Mouse (Mus musculus): ENCODE results near the gene Mrps25. TPM values are rescaled to one million over a fixed set of nuclear protein-coding genes. Genes with fewer than 3 reads are reported as not detected.

Mrps25 gene
- polyA plus RNA-seq, 1 experiment, result 58.8 TPM

DNA sequence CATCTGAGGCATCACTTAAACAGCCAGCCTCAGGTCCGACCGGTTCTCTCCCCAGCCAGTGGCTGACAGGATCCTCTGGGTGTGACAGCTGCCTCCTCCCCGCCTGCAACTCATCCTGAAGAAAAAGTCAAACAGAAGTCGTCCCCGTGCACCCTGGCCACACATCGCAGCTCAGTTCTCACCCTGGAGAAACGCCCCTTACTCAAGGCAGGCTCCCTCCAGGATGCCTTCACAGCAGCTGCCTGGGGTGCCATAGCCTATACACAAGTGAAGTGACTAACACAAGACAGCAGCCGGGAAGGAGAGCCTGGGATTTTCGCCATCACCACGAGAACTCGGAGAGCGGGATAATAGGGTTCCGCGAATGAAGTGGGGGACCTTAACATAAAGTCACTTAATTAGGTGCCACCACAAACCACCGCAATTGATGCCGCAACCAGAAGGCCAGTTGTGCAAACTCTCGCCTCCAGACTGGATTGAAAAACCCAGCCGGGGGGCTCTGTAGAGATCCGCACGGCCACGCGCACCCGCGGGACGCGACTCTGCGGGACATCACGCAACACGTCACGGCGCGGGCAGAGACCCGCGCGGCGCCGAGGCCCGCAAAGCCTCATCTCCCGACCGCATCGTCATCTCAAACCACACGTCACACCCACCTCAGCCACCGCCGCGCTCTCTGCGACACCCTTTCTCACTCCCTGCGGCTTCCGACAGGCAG is 30.4 kb upstream of the Mrps25 start:
- peak overlapping the region; percentile 87 for H3K27ac ChIP-seq (ENCODE audit: insufficient read depth, low read length)
- TF ChIP-seq POLR2A (IDR thresholded peaks at IDR 0.05; ENCODE audit: extremely low read depth, insufficient read depth, low read length) (no peak; the same call in 1 of the 2 replicates), CTCF (IDR thresholded peaks at IDR 0.05; ENCODE audit: extremely low read depth, insufficient read depth, low read length) (no peak)
- H3K4me3 ChIP-seq (ENCODE audit: insufficient read depth, low read length), result peak overlapping the region; percentile 93
- H3K4me1 ChIP-seq (ENCODE audit: control insufficient read depth, insufficient read depth, low read length), result no peaks in the 10 kb centered on the region; the same call in 1 of the 2 replicates

- H3K27ac ChIP-seq (ENCODE audit: insufficient read depth, low read length), result no peak overlapping the region
- no peak overlapping the region for H3K4me3 ChIP-seq (ENCODE audit: insufficient read depth, low read length)
- no peak for TF ChIP-seq POLR2A (IDR thresholded peaks at IDR 0.05; ENCODE audit: extremely low read depth, insufficient read depth, low read length)
- no peak for TF ChIP-seq CTCF (IDR thresholded peaks at IDR 0.05; ENCODE audit: extremely low read depth, insufficient read depth, low read length)
- no peaks in the 10 kb centered on the region for H3K4me1 ChIP-seq (ENCODE audit: control insufficient read depth, insufficient read depth, low read length)
Observed at GRCm38 (mm10) chr6:92199414-92199813, 15.6 kb upstream of the Mrps25 start.

GRCm38 (mm10) chr6:92184178-92184577 is 345 bp upstream of the Mrps25 start:
- Histone ChIP-seq H3K4me3 (ENCODE audit: insufficient read depth, low read length) (peak overlapping the region; percentile 86), H3K4me1 (ENCODE audit: control insufficient read depth, insufficient read depth, low read length) (peaks cover 3% of the 10 kb centered on the region; the same call in 1 of the 2 replicates), H3K27ac (ENCODE audit: insufficient read depth, low read length) (no peak overlapping the region)
- 0 out of 2 replicates have a peak, but pooled peaks have one; percentile 6 for TF ChIP-seq CTCF (IDR thresholded peaks at IDR 0.05; ENCODE audit: extremely low read depth, insufficient read depth, low read length)
- no peak for TF ChIP-seq POLR2A (IDR thresholded peaks at IDR 0.05; ENCODE audit: extremely low read depth, insufficient read depth, low read length)

GRCm38 (mm10) chr6:92176450-92176849 is 7.4 kb downstream of the Mrps25 start:
- TF ChIP-seq CTCF (IDR thresholded peaks at IDR 0.05; ENCODE audit: extremely low read depth, insufficient read depth, low read length) (no peak), POLR2A (IDR thresholded peaks at IDR 0.05; ENCODE audit: extremely low read depth, insufficient read depth, low read length) (no peak)

GRCm38 (mm10) chr6:92162724-92163123 is 21.1 kb downstream of the Mrps25 start:
- TF ChIP-seq CTCF (IDR thresholded peaks at IDR 0.05; ENCODE audit: extremely low read depth, insufficient read depth, low read length) (no peak), POLR2A (IDR thresholded peaks at IDR 0.05; ENCODE audit: extremely low read depth, insufficient read depth, low read length) (no peak)
- H3K4me3 ChIP-seq (ENCODE audit: insufficient read depth, low read length), result no peak overlapping the region
- peaks cover 1% of the 10 kb centered on the region; the same call in 1 of the 2 replicates for H3K4me1 ChIP-seq (ENCODE audit: control insufficient read depth, insufficient read depth, low read length)
- H3K27ac ChIP-seq (ENCODE audit: insufficient read depth, low read length), result no peak overlapping the region

More at GRCm38 (mm10) chr6:92176450-92176849, 7.4 kb downstream of the Mrps25 start:
- Histone ChIP-seq H3K4me3 (ENCODE audit: insufficient read depth, low read length) (no peak overlapping the region), H3K27ac (ENCODE audit: insufficient read depth, low read length) (no peak overlapping the region), H3K4me1 (ENCODE audit: control insufficient read depth, insufficient read depth, low read length) (no peaks in the 10 kb centered on the region)

DNA sequence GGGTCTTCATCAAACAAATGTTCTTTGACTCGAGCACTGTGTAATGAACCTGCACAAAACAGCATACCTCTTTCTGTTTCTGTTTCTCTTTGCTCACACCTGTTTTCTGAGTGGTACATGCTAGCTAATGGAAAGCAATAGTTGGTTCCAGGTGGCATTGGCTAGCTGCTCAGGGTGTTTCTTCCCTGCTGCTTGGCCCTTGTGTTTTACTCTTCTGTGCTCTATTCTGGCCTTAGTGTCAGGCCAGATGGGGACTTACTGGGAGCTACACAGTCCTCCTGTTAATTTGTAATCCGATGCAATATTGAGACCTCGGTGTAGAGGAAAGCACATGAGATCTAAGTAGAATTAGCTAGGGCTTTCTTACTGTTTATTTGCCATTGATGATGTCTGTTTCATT is 25.0 kb downstream of the Mrps25 start:
- TF ChIP-seq POLR2A (IDR thresholded peaks at IDR 0.05; ENCODE audit: extremely low read depth, insufficient read depth, low read length), result no peak
- TF ChIP-seq CTCF (IDR thresholded peaks at IDR 0.05; ENCODE audit: extremely low read depth, insufficient read depth, low read length), result no peak
- no peak overlapping the region for H3K27ac ChIP-seq (ENCODE audit: insufficient read depth, low read length)
- no peak overlapping the region for H3K4me3 ChIP-seq (ENCODE audit: insufficient read depth, low read length)
- H3K4me1 ChIP-seq (ENCODE audit: control insufficient read depth, insufficient read depth, low read length), result no peaks in the 10 kb centered on the region

GRCm38 (mm10) chr6:92153774-92154173 is 30.1 kb downstream of the Mrps25 start:
- TF ChIP-seq CTCF (IDR thresholded peaks at IDR 0.05; ENCODE audit: extremely low read depth, insufficient read depth, low read length), result no peak
- Histone ChIP-seq H3K27ac (ENCODE audit: insufficient read depth, low read length) (no peak overlapping the region), H3K4me1 (ENCODE audit: control insufficient read depth, insufficient read depth, low read length) (no peaks in the 10 kb centered on the region), H3K4me3 (ENCODE audit: insufficient read depth, low read length) (no peak overlapping the region)

DNA sequence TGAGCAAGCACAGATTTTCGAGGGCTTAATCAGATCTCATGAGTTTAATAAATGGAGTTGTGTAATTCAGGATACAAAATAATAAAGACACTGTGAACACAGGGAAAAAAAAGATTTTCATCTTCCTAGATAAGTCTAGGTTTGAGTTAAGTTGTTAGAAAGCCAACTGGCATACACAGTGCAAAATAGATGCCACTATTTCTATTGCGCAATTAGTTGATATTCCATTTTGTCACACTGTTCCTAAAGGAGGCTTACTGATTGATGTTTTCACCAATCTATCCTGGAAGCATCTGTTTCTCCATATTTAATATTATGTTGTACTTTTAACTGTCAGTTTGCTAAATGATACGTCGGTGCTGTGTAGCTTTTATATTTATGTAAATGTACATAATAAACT is 38.0 kb downstream of the Mrps25 start:
- H3K27ac ChIP-seq (ENCODE audit: insufficient read depth, low read length), result no peak overlapping the region
- H3K4me1 ChIP-seq (ENCODE audit: control insufficient read depth, insufficient read depth, low read length), result no peaks in the 10 kb centered on the region
- H3K4me3 ChIP-seq (ENCODE audit: insufficient read depth, low read length), result no peak overlapping the region
- TF ChIP-seq CTCF (IDR thresholded peaks at IDR 0.05; ENCODE audit: extremely low read depth, insufficient read depth, low read length) (no peak), POLR2A (IDR thresholded peaks at IDR 0.05; ENCODE audit: extremely low read depth, insufficient read depth, low read length) (no peak)

GRCm38 (mm10) chr6:92136356-92136755 is 47.5 kb downstream of the Mrps25 start:
- no peak for TF ChIP-seq CTCF (IDR thresholded peaks at IDR 0.05; ENCODE audit: extremely low read depth, insufficient read depth, low read length)
- TF ChIP-seq POLR2A (IDR thresholded peaks at IDR 0.05; ENCODE audit: extremely low read depth, insufficient read depth, low read length), result no peak
- Histone ChIP-seq H3K4me3 (ENCODE audit: insufficient read depth, low read length) (no peak overlapping the region), H3K4me1 (ENCODE audit: control insufficient read depth, insufficient read depth, low read length) (peaks cover 10% of the 10 kb centered on the region), H3K27ac (ENCODE audit: insufficient read depth, low read length) (no peak overlapping the region)

DNA sequence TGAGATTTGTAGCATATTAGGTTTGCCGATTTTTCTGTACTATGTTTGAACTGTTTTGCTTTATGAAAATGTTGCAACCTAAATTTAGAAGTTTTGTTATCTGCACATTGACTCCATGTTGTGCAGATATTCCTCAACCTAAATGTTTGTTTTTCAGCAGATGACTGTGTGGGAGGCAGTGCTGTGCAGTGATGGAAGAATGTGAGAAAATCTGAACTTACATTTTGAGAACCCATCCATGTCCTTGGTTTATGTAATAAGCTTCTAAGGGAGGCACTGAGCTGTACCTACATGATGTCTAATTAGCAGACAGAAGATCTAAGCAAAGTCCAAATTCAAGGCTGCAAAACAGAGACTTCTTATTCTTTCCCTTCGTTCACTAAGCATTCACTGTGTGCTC is 50.2 kb downstream of the Mrps25 start:
- Histone ChIP-seq H3K4me1 (ENCODE audit: control insufficient read depth, insufficient read depth, low read length) (peaks cover 12% of the 10 kb centered on the region), H3K4me3 (ENCODE audit: insufficient read depth, low read length) (no peak overlapping the region), H3K27ac (ENCODE audit: insufficient read depth, low read length) (peak overlapping the region; percentile 81)
- TF ChIP-seq CTCF (IDR thresholded peaks at IDR 0.05; ENCODE audit: extremely low read depth, insufficient read depth, low read length) (no peak), POLR2A (IDR thresholded peaks at IDR 0.05; ENCODE audit: extremely low read depth, insufficient read depth, low read length) (no peak)
